Mouse (Mus musculus): ENCODE measurements around the gene Enpp1. TPM values are rescaled to one million over a fixed set of nuclear protein-coding genes. Genes with fewer than 3 reads are reported as not detected.

The Enpp1 gene
- 1 to 10 TPM; 4.4 to 5.5 TPM for total RNA-seq (2023)

GRCm38 (mm10) chr10:24711480-24712366 lies at the start of gene Enpp1:
Gene Enpp1 (minus strand): TSS chr10:24712159.

GRCm38 (mm10) chr10:24595250-24596002 lies 116.5 kb downstream of the Enpp1 start, which contains the start of gene Ccn2:
Gene Ccn2 (plus strand): TSS chr10:24595442.

Other genes starting within 250 kb of the Enpp1 start
- not detected for gene Ccn2, start 116.7 kb downstream of the Enpp1 start, total RNA-seq (2023)
- not detected for gene Enpp3, start 130.7 kb upstream of the Enpp1 start, total RNA-seq (2023)
- 10 to 100 TPM; 20.9 to 26.4 TPM for gene Med23, start 157.8 kb upstream of the Enpp1 start, total RNA-seq (2023)
- gene Arg1, start 215.3 kb upstream of the Enpp1 start, total RNA-seq (2023), result not detected